Mouse (Mus musculus): ENCODE results near the gene Cks1b. TPM values are rescaled to one million over a fixed set of nuclear protein-coding genes. Genes with fewer than 3 reads are reported as not detected.

Cks1b gene
- polyA plus RNA-seq, 1 experiment, result 79.8 TPM

DNA sequence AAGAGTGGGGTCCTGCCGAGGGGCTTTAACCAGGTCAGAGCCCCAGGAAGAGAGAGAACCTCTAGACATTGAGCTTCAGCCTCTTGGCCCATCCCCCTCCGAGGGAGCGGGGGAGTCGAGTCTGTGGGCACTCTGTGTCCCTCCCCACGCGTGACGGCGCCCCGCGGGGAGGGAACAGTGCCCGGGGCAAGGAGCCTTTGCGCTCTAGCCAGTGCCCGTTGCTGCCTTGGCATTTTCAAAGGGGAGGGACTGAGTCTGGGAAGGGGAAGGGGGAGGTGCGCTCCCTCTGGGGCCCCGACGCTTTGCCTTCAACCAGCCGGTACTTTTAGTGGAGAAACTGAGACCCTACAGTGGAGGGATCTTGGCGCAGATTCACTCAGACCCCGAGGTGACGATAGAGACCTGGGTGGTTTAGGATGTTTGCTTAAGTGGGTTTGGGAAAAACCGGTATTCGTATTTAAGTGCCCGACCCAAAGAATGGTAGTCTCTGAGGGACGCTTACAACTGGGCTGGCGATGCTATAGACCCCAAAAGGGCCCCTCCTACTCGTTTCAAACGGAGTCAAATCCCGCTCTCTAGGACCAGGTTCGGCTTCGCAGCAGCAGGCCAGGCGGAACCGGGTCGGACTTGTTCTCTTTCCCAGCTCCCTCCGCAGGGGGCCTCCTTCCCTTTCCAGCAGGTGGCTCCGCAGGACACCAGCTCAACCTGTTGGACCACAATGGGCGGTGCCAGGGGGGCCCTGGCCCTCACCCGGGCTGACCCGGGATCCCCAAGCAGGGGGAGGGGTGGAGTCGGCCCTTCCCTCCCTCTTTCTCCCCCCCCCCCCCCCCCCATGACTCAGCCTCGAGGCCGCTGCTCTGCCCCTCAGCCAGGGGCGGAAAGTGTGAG lies 23.9 kb downstream of the Cks1b start, which contains the start of gene Zbtb7b:
TSS of gene Zbtb7b (minus strand) at position 771 of the 888 bp plus-strand sequence.
- no peak for TF ChIP-seq POLR2A (IDR thresholded peaks at IDR 0.05; ENCODE audit: borderline replicate concordance, extremely low read depth, insufficient read depth, insufficient read length, poor library complexity, severe bottlenecking)
- TF ChIP-seq CTCF (IDR thresholded peaks at IDR 0.05; ENCODE audit: borderline replicate concordance, extremely low read depth, insufficient read depth, insufficient read length), result no peak
- DNase-seq (ENCODE audit: low read depth), result peak; percentile 75

GRCm38 (mm10) chr3:89393605-89394004 lies 24.6 kb downstream of the Cks1b start:
- TF ChIP-seq CTCF (IDR thresholded peaks at IDR 0.05; ENCODE audit: borderline replicate concordance, extremely low read depth, insufficient read depth, insufficient read length), result no peak
- TF ChIP-seq POLR2A (IDR thresholded peaks at IDR 0.05; ENCODE audit: borderline replicate concordance, extremely low read depth, insufficient read depth, insufficient read length, poor library complexity, severe bottlenecking), result peak; percentile 43; the same call in 1 of the 2 replicates
- DNase-seq (ENCODE audit: low read depth), result peak; percentile 98

- DNase-seq (ENCODE audit: low read depth), result peak; percentile 11
- TF ChIP-seq CTCF (IDR thresholded peaks at IDR 0.05; ENCODE audit: borderline replicate concordance, extremely low read depth, insufficient read depth, insufficient read length), result no peak
- TF ChIP-seq POLR2A (IDR thresholded peaks at IDR 0.05; ENCODE audit: borderline replicate concordance, extremely low read depth, insufficient read depth, insufficient read length, poor library complexity, severe bottlenecking), result no peak
These were observed 25.3 kb downstream of the Cks1b start for GRCm38 (mm10) chr3:89392871-89393311.

GRCm38 (mm10) chr3:89391663-89392511 lies 26.3 kb downstream of the Cks1b start:
- no peak for TF ChIP-seq CTCF (IDR thresholded peaks at IDR 0.05; ENCODE audit: borderline replicate concordance, extremely low read depth, insufficient read depth, insufficient read length)
- no peak for TF ChIP-seq POLR2A (IDR thresholded peaks at IDR 0.05; ENCODE audit: borderline replicate concordance, extremely low read depth, insufficient read depth, insufficient read length, poor library complexity, severe bottlenecking)

GRCm38 (mm10) chr3:89390699-89391662 lies 27.2 kb downstream of the Cks1b start:
- no peak for TF ChIP-seq POLR2A (IDR thresholded peaks at IDR 0.05; ENCODE audit: borderline replicate concordance, extremely low read depth, insufficient read depth, insufficient read length, poor library complexity, severe bottlenecking)
- no peak for TF ChIP-seq CTCF (IDR thresholded peaks at IDR 0.05; ENCODE audit: borderline replicate concordance, extremely low read depth, insufficient read depth, insufficient read length)
- DNase-seq (ENCODE audit: low read depth), result no peak

More at GRCm38 (mm10) chr3:89391663-89392511, 26.3 kb downstream of the Cks1b start:
- DNase-seq (ENCODE audit: low read depth), result peak; percentile 40

DNA sequence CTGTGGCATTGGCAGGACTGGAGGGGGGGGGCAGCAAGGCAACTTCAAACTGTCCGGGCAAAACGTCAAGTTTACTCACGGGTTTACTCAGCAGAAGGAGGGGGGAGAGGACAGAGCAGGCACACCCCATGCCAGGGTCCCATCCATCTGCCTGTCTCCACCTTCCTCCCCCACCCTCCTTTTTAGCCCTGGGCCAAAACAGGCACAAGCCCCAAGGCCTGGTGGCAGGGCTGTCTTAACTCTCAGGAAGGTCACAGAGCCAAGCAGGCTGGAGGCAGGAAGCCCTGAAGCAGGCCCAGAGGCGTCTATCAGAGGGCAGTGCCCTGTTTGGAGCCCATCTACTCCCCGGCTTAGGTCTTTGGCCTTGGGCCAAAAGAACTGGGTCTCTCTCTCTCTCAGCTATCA lies 28.1 kb downstream of the Cks1b start:
- TF ChIP-seq CTCF (IDR thresholded peaks at IDR 0.05; ENCODE audit: borderline replicate concordance, extremely low read depth, insufficient read depth, insufficient read length) (no peak), POLR2A (IDR thresholded peaks at IDR 0.05; ENCODE audit: borderline replicate concordance, extremely low read depth, insufficient read depth, insufficient read length, poor library complexity, severe bottlenecking) (no peak)
- DNase-seq (ENCODE audit: low read depth), result peak; percentile 16

DNA sequence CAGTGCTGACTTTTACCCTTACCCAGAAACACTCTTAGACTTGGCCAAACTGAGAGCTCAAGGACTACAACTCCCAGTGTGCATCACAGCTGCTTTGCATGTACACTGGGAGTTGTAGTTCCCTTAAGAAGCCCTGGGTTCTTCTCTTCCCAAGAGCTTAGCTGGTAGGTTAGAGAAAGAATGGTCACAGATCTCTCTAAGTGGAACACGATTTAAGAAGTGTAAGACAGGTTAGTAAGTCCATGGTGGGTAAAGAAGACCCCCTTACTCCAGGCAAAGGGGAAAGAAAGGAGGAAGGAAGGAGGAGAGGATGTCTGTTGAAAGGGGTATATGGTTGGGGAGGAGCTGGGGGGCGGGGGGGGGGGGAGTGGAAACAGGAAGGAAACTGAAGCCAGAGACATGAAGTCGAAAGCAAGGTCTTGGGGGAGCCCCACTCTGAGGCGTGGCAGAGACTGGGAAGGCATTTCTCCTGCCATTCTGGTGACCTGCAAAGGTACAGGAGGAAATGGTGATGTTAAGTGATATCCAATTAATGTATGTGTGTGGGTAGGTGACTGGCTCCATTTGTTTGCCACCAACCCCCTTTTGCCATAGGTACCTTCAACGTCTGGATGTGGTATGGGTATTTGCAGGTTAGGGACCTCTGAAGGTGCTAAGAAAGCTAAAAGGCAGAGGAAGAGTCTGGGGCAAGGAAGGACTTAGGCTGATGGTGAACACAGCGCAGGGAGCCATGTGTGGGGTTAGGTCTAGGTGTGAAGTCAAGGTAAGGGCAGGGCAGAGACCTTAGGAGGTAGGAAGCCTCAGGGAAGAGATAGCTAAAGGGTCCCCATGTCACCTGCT lies 29.1 kb downstream of the Cks1b start:
- TF ChIP-seq POLR2A (IDR thresholded peaks at IDR 0.05; ENCODE audit: borderline replicate concordance, extremely low read depth, insufficient read depth, insufficient read length, poor library complexity, severe bottlenecking), result no peak
- TF ChIP-seq CTCF (IDR thresholded peaks at IDR 0.05; ENCODE audit: borderline replicate concordance, extremely low read depth, insufficient read depth, insufficient read length), result no peak
- DNase-seq (ENCODE audit: low read depth), result peak; percentile 82

DNA sequence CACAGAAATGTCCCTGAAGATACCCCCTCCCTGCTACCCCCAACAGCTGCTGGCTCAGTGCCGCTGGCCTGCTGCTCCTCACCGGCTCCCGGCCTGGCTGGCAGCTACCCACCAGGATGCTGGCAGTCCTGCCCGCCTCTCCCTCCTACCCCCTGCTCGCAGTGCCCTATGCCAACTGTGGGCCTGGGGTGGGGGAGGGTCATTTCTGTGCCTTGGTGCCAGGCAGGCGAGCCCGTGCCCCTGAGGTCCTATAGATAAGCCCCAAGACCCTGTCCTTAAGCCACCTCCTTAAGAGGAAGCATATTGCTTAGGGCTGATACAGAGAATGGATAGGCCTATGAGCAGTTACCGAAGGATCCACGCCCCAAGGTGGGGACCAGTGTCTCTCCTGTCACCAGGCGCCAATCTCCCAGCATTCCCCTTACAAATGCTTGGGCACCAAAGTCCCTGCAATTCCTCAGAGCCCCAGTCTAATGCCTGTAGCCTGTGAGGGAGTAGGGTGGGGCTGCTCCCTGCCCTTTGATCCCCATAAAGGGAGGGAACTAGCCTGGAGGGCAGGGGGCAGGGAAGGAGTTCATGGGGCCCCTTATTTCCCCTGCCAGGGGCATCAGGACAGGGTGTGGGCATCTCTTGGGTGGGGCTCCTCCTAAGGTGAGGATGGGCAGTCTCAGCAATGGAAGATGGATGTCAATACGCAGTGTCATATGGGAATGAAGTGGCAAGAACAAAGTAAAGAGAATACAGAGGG lies 29.9 kb downstream of the Cks1b start:
- peak; percentile 64 for DNase-seq (ENCODE audit: low read depth)
- TF ChIP-seq CTCF (IDR thresholded peaks at IDR 0.05; ENCODE audit: borderline replicate concordance, extremely low read depth, insufficient read depth, insufficient read length), result no peak
- TF ChIP-seq POLR2A (IDR thresholded peaks at IDR 0.05; ENCODE audit: borderline replicate concordance, extremely low read depth, insufficient read depth, insufficient read length, poor library complexity, severe bottlenecking), result no peak

GRCm38 (mm10) chr3:89387632-89388031 lies 30.6 kb downstream of the Cks1b start:
- TF ChIP-seq CTCF (IDR thresholded peaks at IDR 0.05; ENCODE audit: borderline replicate concordance, extremely low read depth, insufficient read depth, insufficient read length) (no peak), POLR2A (IDR thresholded peaks at IDR 0.05; ENCODE audit: borderline replicate concordance, extremely low read depth, insufficient read depth, insufficient read length, poor library complexity, severe bottlenecking) (no peak)
- no peak for DNase-seq (ENCODE audit: low read depth)

All from brain, embryonic 14.5 days (tissue).